Mouse (Mus musculus) ES-Bruce4 (cell line): ENCODE results near the gene Rassf2. TPM values are rescaled to one million over a fixed set of nuclear protein-coding genes. Genes with fewer than 3 reads are reported as not detected.

Source experiments
- H3K27ac ChIP-seq: 2 replicates; pipeline ENCODE4 v1.5.1; 2012; ENCODE audit warnings: low read length, inconsistent platforms; ENCODE audit not compliant: insufficient read depth
- H3K27me3 ChIP-seq: 2 replicates; pipeline ENCODE4 v1.6.1; 2012; ENCODE audit warnings: mild to moderate bottlenecking, low read length, inconsistent platforms; ENCODE audit not compliant: control insufficient read depth, poor library complexity, insufficient read depth, severe bottlenecking
- H3K36me3 ChIP-seq: 2 replicates; pipeline ENCODE4 v1.6.1; 2012; ENCODE audit warnings: inconsistent platforms, mild to moderate bottlenecking, low read length, moderate library complexity; ENCODE audit not compliant: control insufficient read depth, poor library complexity, insufficient read depth, severe bottlenecking
- H3K4me1 ChIP-seq: one replicate; pipeline ENCODE4 v1.8.1; 2011; ENCODE audit warnings: low read length; ENCODE audit not compliant: control insufficient read depth, insufficient read depth
- H3K4me3 ChIP-seq: 2 replicates; pipeline ENCODE4 v1.5.1; 2011; ENCODE audit warnings: low read depth, mild to moderate bottlenecking, low read length
- H3K9ac ChIP-seq: 2 replicates; pipeline ENCODE4 v1.6.1; 2012; ENCODE audit warnings: low read depth, mild to moderate bottlenecking, inconsistent platforms; ENCODE audit not compliant: poor library complexity, severe bottlenecking
- H3K9me3 ChIP-seq: replicated peaks from 2 replicates; pipeline ENCODE4 v1.6.1; 2012; ENCODE audit warnings: mild to moderate bottlenecking, low read length, inconsistent platforms; ENCODE audit not compliant: control insufficient read depth, poor library complexity, insufficient read depth, severe bottlenecking
- CTCF ChIP-seq: IDR thresholded peaks from one replicate; pipeline ENCODE4 v1.8.1; 2011; ENCODE audit warnings: low read depth, low read length
- EP300 ChIP-seq: IDR thresholded peaks from 2 replicates; pipeline ENCODE4 v1.6.1; 2011; ENCODE audit warnings: low read depth, low read length; ENCODE audit not compliant: insufficient read depth
- POLR2A ChIP-seq: IDR thresholded peaks from one replicate; pipeline ENCODE4 v1.8.1; 2011; ENCODE audit warnings: low read length; ENCODE audit not compliant: insufficient read depth
- polyA plus RNA-seq: library from polyadenylated mRNA; stranded (reverse); fragments of >200 nt; gene quantifications from 2 replicates; pipeline ENCODE4 v1.2.4, GENCODE M21; 2011; ENCODE audit warnings: low read depth; ENCODE audit not compliant: missing spikeins, insufficient read depth, insufficient read length

Rassf2 gene
- polyA plus RNA-seq, 1 experiment, result 4.3 TPM

DNA sequence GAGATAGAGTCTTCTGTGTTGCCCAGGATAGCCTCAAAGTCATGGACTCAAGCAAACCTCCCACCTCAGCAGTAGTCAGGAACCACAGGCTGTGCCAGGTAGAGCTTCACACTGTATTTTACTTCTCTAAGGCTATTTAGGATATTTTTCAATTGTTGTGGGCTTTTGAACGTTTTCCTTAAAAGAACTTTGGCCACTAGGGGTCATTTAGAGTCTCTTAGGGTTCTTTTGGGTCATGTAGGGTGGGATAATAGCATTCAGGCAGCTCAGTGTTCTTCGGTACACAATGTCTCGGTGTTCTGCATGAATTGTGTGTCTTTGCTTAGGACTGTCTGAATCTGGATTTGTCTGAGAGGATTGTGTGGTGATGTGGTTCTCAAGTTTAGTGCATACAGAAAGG, 42.1 kb downstream of the Rassf2 start:
- no peaks in the 10 kb centered on the region for H3K27me3 ChIP-seq
- no peak for TF ChIP-seq EP300
- no peak overlapping the region for H3K4me3 ChIP-seq

DNA sequence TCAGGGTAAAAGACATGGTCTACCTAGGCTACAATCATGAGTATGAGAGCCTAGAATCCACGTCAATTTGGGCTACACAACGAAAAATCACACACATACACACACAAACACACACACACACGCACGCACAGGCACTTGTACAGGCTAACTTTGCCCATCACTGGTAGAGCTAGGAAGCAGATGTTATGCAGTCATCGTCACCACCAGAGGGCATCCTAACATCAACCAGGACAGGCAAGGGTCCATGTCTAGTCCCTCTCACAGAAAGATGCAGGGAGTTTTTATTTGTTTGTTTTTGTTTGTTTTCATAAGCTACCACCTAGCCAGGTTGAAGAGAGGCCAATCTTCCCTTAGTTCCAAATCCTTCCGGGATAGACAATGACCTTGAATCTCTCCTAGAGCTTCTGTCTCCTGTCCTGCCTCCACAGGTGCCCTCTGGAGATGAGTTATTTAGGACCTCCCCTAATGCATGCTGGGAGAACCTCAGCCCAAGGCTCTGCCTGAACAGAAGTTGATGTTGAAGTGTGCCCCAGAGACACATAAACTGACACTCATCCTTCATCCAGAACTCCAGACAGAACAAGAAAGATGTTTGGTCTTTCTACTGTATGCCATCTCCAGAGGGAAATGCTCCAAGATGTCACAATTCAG, 47.4 kb downstream of the Rassf2 start:
- Histone ChIP-seq H3K4me3 (no peak overlapping the region), H3K4me1 (no peaks in the 10 kb centered on the region), H3K9me3 (no peaks in the 10 kb centered on the region), H3K27me3 (no peaks in the 10 kb centered on the region), H3K9ac (no peak overlapping the region), H3K27ac (no peak overlapping the region), H3K36me3 (no peaks in the 10 kb centered on the region)
- peak; percentile 77 for TF ChIP-seq CTCF
- no peak for TF ChIP-seq POLR2A

More for the DNA sequence above, 42.1 kb downstream of the Rassf2 start:
- Histone ChIP-seq H3K4me1 (no peaks in the 10 kb centered on the region), H3K36me3 (no peaks in the 10 kb centered on the region), H3K27ac (no peak overlapping the region), H3K9me3 (no peaks in the 10 kb centered on the region), H3K9ac (no peak overlapping the region)

DNA sequence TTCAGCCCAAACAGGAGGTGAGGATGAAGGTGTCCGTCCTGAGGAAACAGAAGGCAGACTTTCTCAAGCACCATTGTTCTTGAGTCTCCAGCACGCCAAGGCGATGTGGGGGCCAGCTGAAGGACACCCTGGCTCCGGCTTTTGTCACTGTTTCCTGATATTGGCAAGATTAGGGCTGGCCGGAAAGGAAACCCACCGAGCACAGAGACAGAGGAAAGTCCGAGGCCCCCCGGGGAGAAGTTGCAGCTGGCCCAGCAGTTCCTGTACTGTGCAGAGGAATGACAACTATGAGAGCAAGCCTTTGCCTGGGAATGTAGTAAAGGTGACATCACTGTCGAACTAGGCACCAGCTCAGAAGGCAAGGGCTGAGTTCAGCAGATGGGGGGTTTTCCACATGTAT, 49.2 kb downstream of the Rassf2 start:
- H3K9me3 ChIP-seq, result no peaks in the 10 kb centered on the region
- H3K27ac ChIP-seq, result no peak overlapping the region
- no peaks in the 10 kb centered on the region for H3K27me3 ChIP-seq
- TF ChIP-seq CTCF, result no peak
- no peak for TF ChIP-seq EP300
- no peak for TF ChIP-seq POLR2A
- H3K4me1 ChIP-seq, result no peaks in the 10 kb centered on the region
- no peak overlapping the region for H3K4me3 ChIP-seq
- H3K36me3 ChIP-seq, result no peaks in the 10 kb centered on the region
- no peak overlapping the region for H3K9ac ChIP-seq

DNA sequence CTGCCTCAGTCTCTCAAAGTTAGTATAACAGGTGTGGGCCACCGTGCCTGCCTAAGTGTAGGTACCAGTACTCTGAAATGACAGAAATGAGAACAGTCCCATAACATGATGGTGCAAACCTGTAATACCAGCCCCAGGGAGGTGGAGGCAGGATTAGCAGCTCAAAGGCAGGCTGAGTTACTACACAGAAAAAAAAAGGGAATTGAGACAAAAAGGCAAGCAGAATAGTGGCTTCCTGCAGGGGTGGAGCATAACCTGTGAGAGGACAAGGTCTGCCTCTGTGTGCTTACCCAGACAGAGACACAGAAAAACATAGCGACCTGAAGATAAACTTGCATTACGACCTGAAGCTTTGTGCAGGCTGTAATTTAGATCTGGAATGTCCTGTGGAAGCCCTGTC, 53.4 kb downstream of the Rassf2 start:
- no peaks in the 10 kb centered on the region for H3K27me3 ChIP-seq
- H3K4me1 ChIP-seq, result no peaks in the 10 kb centered on the region
- no peak overlapping the region for H3K27ac ChIP-seq
- TF ChIP-seq EP300, result no peak
- TF ChIP-seq POLR2A, result no peak
- TF ChIP-seq CTCF, result no peak
- no peak overlapping the region for H3K4me3 ChIP-seq
- no peaks in the 10 kb centered on the region for H3K36me3 ChIP-seq
- H3K9ac ChIP-seq, result no peak overlapping the region
- no peaks in the 10 kb centered on the region for H3K9me3 ChIP-seq

DNA sequence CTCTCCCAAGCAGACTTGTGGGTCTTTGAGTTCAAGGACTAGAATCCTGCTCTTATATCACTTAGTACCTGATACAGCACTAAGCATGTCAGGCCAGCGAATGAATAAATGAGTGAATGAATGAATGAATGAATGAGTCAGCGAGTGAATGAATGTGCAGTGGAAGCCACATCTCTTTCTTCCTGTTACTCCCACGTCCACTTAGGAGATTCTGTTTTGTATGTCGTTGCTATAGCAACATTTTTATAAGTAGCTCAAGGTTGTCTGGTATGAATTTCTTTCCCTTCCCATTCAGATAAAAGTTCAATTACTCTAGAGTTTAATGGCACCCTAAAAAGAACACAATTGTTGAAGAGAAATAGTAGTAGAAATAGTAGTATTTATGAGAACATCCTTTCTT, 59.0 kb downstream of the Rassf2 start:
- H3K36me3 ChIP-seq, result no peaks in the 10 kb centered on the region
- no peak overlapping the region for H3K9ac ChIP-seq
- H3K9me3 ChIP-seq, result no peaks in the 10 kb centered on the region
- no peak overlapping the region for H3K4me3 ChIP-seq
- TF ChIP-seq CTCF (no peak), EP300 (no peak), POLR2A (no peak)
- H3K27ac ChIP-seq, result no peak overlapping the region
- no peaks in the 10 kb centered on the region for H3K4me1 ChIP-seq
- H3K27me3 ChIP-seq, result no peaks in the 10 kb centered on the region

DNA sequence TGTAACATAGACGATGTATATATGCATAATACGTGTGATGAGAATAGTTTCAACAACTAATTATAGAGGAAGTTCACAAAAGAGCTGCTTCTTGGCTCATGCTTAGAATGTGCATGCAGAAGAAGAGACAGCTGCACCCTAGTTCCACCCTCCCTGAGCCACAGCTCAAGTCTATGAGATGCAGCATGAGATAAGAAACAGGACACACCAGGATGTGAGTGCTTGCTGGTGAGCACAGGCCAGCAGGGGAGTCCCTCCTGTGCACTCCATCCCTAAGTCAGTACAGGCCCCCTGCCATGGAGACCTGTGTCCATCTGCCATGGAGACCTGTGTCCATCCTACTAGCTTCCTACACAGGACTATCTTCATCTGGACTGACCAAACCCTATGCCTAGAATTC, 59.5 kb downstream of the Rassf2 start:
- H3K27ac ChIP-seq, result no peak overlapping the region
- TF ChIP-seq EP300 (no peak), POLR2A (no peak), CTCF (no peak)

More for the DNA sequence above, 59.5 kb downstream of the Rassf2 start:
- H3K27me3 ChIP-seq, result no peaks in the 10 kb centered on the region
- H3K9me3 ChIP-seq, result no peaks in the 10 kb centered on the region
- no peak overlapping the region for H3K4me3 ChIP-seq
- H3K9ac ChIP-seq, result no peak overlapping the region
- no peaks in the 10 kb centered on the region for H3K36me3 ChIP-seq
- no peaks in the 10 kb centered on the region for H3K4me1 ChIP-seq
